Mouse (Mus musculus): ENCODE measurements around the gene Mettl14. TPM values are rescaled to one million over a fixed set of nuclear protein-coding genes. Genes with fewer than 3 reads are reported as not detected.
"Not testable (repeated sequence)": the region's sequence is repeated elsewhere in the genome, so short reads cannot be mapped to it uniquely, and the experiment has no call there.

Mettl14 gene
- polyA plus RNA-seq, 1 experiment from 2014 or later: 30.7 TPM

- H3K4me3 ChIP-seq (ENCODE audit: low read length): no peak overlapping the region
- WGBS: 80% methylated on average over 9 of the region's 9 CpGs
Observed at GRCm38 (mm10) chr3:123397562-123398481, 11.9 kb upstream of the Mettl14 start.

DNA sequence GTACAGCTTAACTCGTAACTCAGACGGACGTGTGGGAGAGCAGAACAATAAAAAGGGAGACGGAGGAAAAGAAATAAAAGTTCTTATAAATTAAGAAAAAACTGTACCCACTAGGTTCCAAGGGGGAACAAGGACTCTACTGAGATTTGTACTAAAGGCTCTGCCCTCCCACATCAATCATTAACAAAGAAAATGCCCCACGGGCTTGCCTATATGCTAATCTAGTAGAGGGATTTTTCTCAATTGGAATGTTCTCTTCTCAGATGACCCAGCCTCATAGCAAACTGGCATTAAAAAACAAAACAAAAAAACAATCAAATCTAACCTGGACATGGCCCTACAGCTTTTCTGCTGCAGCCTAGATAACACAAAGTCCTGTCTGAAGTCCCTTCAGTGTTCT is 9.7 kb upstream of the Mettl14 start:
- peak; percentile 69; the same call in 1 of the 2 replicates for ATAC-seq (ENCODE audit: low FRiP score, low TSS enrichment)
- Histone ChIP-seq H3K27me3 (ENCODE audit: insufficient read depth, low read length) (no peaks in the 10 kb centered on the region), H3K27ac (ENCODE audit: low read length) (no peak overlapping the region), H3K9ac (replicated peaks; ENCODE audit: low read length) (no peak overlapping the region), H3K4me3 (ENCODE audit: low read length) (no peak overlapping the region), H3K4me1 (ENCODE audit: insufficient read depth, low read length) (0 out of 2 replicates have a peak, but pooled peaks cover 6% of the 10 kb centered on the region), H3K9me3 (ENCODE audit: low read length) (no peaks in the 10 kb centered on the region), H3K36me3 (ENCODE audit: insufficient read depth, low read length) (no peaks in the 10 kb centered on the region), H3K4me2 (replicated peaks; ENCODE audit: low read depth, low read length) (no peak overlapping the region)
- WGBS: 40% methylated on average over 5 of the region's 5 CpGs

More at GRCm38 (mm10) chr3:123397562-123398481, 11.9 kb upstream of the Mettl14 start:
- no peak overlapping the region for H3K9ac ChIP-seq (replicated peaks; ENCODE audit: low read length)
- no peaks in the 10 kb centered on the region for H3K36me3 ChIP-seq (ENCODE audit: insufficient read depth, low read length)
- no peak for ATAC-seq (ENCODE audit: low FRiP score, low TSS enrichment)
- no peaks in the 10 kb centered on the region for H3K27me3 ChIP-seq (ENCODE audit: insufficient read depth, low read length)
- 0 out of 2 replicates have a peak, but pooled peaks cover 6% of the 10 kb centered on the region for H3K4me1 ChIP-seq (ENCODE audit: insufficient read depth, low read length)
- H3K4me2 ChIP-seq (replicated peaks; ENCODE audit: low read depth, low read length): no peak overlapping the region
- no peak overlapping the region for H3K27ac ChIP-seq (ENCODE audit: low read length)
- no peaks in the 10 kb centered on the region for H3K9me3 ChIP-seq (ENCODE audit: low read length)

DNA sequence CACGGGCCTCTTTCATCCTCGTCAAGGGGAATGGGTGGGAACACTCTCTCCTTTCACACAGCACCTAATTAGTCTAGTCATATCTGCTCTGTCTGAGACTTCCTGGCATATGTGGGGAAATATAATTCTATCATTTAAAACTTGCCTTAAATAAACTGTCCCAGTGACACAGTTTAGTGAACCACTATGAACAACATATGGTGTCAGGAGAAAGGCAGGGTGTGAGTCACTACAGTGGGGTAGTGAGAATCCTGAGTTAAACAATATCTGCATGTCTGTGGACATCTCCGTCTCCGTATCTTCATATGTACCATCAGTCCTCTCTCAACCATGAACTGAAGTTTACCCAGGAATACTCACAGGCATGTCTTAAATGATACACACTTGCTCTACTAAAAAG is 5.3 kb upstream of the Mettl14 start:
- no peak for ATAC-seq (ENCODE audit: low FRiP score, low TSS enrichment)
- no peak overlapping the region for H3K27ac ChIP-seq (ENCODE audit: low read length)
- H3K4me1 ChIP-seq (ENCODE audit: insufficient read depth, low read length): 0 out of 2 replicates have a peak, but pooled peaks cover 6% of the 10 kb centered on the region
- 87% methylated on average over 4 of the region's 4 CpGs for WGBS
- no peaks in the 10 kb centered on the region for H3K27me3 ChIP-seq (ENCODE audit: insufficient read depth, low read length)
- no peaks in the 10 kb centered on the region for H3K36me3 ChIP-seq (ENCODE audit: insufficient read depth, low read length)
- H3K4me2 ChIP-seq (replicated peaks; ENCODE audit: low read depth, low read length): no peak overlapping the region
- H3K4me3 ChIP-seq (ENCODE audit: low read length): no peak overlapping the region
- H3K9me3 ChIP-seq (ENCODE audit: low read length): no peaks in the 10 kb centered on the region
- no peak overlapping the region for H3K9ac ChIP-seq (replicated peaks; ENCODE audit: low read length)

DNA sequence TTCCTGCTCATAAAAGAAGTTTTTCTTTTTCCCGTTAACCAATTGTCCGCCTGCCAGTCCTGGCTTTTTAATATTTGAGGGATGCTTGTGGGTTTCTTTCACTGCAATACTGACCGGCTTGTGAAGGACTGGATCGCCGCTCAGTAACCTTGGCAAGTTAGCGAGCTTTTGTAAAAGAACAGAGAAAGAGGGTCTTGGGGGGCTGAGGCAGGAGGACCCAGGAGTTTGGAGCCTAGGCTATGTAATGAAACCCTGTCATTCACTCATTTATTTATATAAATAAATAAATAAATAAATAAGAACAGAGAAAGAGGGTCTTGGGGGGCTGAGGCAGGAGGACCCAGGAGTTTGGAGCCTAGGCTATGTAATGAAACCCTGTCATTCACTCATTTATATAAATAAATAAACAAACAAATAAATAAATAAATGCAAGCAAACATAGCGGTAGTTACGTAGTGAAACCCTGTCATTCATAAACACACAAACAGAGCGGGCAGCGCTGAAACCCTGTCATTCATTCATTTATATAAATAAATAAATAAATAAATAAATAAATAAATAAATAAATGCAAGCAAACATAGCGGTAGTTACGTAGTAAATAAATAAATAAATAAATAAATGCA is 361 bp upstream of the Mettl14 start:
- Histone ChIP-seq H3K9ac (replicated peaks; ENCODE audit: low read length) (peak overlapping the region; percentile 78), H3K4me1 (ENCODE audit: insufficient read depth, low read length) (peaks cover 13% of the 10 kb centered on the region), H3K4me2 (replicated peaks; ENCODE audit: low read depth, low read length) (peak overlapping the region; percentile 64), H3K27ac (ENCODE audit: low read length) (peak overlapping the region; percentile 97), H3K4me3 (ENCODE audit: low read length) (peak overlapping the region; percentile 87)
- WGBS: 19% methylated on average over 12 of the region's 12 CpGs
- H3K27me3 ChIP-seq (ENCODE audit: insufficient read depth, low read length); H3K36me3 ChIP-seq (ENCODE audit: insufficient read depth, low read length); H3K9me3 ChIP-seq (ENCODE audit: low read length): not testable (repeated sequence)
- peak; percentile 70 for ATAC-seq (ENCODE audit: low FRiP score, low TSS enrichment)

DNA sequence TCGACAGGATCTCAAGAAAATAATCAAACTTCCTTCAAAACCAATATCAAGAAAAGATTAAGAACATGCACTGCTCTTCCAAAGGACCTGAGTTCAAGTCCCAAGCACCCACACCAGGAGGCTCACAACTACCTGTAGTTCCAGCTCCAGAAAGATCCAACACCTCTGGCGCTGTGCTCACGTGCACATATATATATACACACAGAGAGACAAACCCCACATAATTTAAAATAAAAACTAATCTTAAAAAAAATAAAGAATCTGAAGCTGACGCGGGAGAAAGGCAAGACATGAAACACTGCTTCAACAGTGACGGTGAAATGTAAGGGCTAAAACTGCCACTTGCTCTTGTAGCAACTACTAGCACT is 806 bp downstream of the Mettl14 start:
- Histone ChIP-seq H3K4me2 (replicated peaks; ENCODE audit: low read depth, low read length) (peak overlapping the region; percentile 64), H3K9ac (replicated peaks; ENCODE audit: low read length) (peak overlapping the region; percentile 78), H3K9me3 (ENCODE audit: low read length) (no peaks in the 10 kb centered on the region), H3K4me1 (ENCODE audit: insufficient read depth, low read length) (peaks cover 13% of the 10 kb centered on the region), H3K4me3 (ENCODE audit: low read length) (peak overlapping the region; percentile 87), H3K27ac (ENCODE audit: low read length) (peak overlapping the region; percentile 97), H3K36me3 (ENCODE audit: insufficient read depth, low read length) (0 out of 2 replicates have a peak, but pooled peaks cover 2% of the 10 kb centered on the region), H3K27me3 (ENCODE audit: insufficient read depth, low read length) (no peaks in the 10 kb centered on the region)
- ATAC-seq (ENCODE audit: low FRiP score, low TSS enrichment): peak; percentile 10; the same call in 1 of the 2 replicates
- 12% methylated on average over 6 of the region's 6 CpGs for WGBS

DNA sequence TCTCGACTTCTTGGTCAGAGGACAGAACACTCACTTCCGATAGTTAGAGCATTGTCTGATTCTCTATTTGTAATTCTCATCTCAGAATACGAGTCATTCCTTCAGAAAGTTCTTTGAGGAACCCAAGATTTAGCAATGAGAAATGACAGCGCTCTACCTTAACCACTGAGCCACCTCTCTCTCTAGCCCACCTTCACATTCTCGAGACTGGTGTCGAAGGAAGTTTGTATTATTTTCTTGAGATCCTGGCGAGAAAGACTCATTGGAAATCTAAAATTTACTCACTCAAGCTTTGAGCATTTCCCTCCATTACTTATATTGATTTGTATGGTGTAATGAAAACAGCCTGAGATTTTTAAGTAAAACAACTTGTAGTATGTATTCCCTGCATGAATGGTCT is 1.5 kb downstream of the Mettl14 start:
- no peaks in the 10 kb centered on the region for H3K27me3 ChIP-seq (ENCODE audit: insufficient read depth, low read length)
- WGBS: 90% methylated on average over 7 of the region's 7 CpGs
- ATAC-seq (ENCODE audit: low FRiP score, low TSS enrichment): no peak
- H3K4me2 ChIP-seq (replicated peaks; ENCODE audit: low read depth, low read length): peak overlapping the region; percentile 64
- no peak overlapping the region for H3K27ac ChIP-seq (ENCODE audit: low read length)
- peak overlapping the region; percentile 87; the same call in 1 of the 2 replicates for H3K4me3 ChIP-seq (ENCODE audit: low read length)
- H3K36me3 ChIP-seq (ENCODE audit: insufficient read depth, low read length): 0 out of 2 replicates have a peak, but pooled peaks cover 2% of the 10 kb centered on the region
- no peak overlapping the region for H3K9ac ChIP-seq (replicated peaks; ENCODE audit: low read length)
- no peaks in the 10 kb centered on the region for H3K9me3 ChIP-seq (ENCODE audit: low read length)
- peaks cover 13% of the 10 kb centered on the region for H3K4me1 ChIP-seq (ENCODE audit: insufficient read depth, low read length)

DNA sequence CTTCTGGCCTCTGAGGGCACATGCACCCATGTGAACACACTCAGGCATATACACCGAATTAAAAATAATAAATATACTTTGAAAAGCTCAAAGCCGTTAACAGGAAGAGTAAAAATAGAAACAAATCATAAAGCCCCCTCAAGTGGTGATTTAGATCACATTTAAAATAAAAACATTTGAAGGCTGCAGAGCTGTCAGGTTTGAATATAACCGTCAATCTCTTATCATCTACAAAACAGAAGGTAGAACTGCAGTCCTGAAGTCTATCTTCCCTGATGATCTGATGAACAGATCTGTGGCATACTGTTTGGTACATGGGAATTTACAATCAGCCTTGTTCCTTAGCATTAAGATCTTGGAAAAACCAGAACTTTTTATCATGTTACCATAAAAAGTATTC is 9.3 kb downstream of the Mettl14 start:
- Histone ChIP-seq H3K4me1 (ENCODE audit: insufficient read depth, low read length) (no peaks in the 10 kb centered on the region), H3K27ac (ENCODE audit: low read length) (no peak overlapping the region), H3K36me3 (ENCODE audit: insufficient read depth, low read length) (peaks cover 25% of the 10 kb centered on the region), H3K27me3 (ENCODE audit: insufficient read depth, low read length) (no peaks in the 10 kb centered on the region), H3K4me3 (ENCODE audit: low read length) (no peak overlapping the region), H3K9ac (replicated peaks; ENCODE audit: low read length) (no peak overlapping the region), H3K9me3 (ENCODE audit: low read length) (no peaks in the 10 kb centered on the region), H3K4me2 (replicated peaks; ENCODE audit: low read depth, low read length) (no peak overlapping the region)
- ATAC-seq (ENCODE audit: low FRiP score, low TSS enrichment): no peak
- 92% methylated on average over 3 of the region's 3 CpGs for WGBS

GRCm38 (mm10) chr3:123371766-123372535 is 14.0 kb downstream of the Mettl14 start:
- H3K27ac ChIP-seq (ENCODE audit: low read length): no peak overlapping the region
- peaks cover 41% of the 10 kb centered on the region for H3K36me3 ChIP-seq (ENCODE audit: insufficient read depth, low read length)
- no peak overlapping the region for H3K4me3 ChIP-seq (ENCODE audit: low read length)
- no peaks in the 10 kb centered on the region for H3K27me3 ChIP-seq (ENCODE audit: insufficient read depth, low read length)
- H3K4me1 ChIP-seq (ENCODE audit: insufficient read depth, low read length): no peaks in the 10 kb centered on the region
- no peak overlapping the region for H3K4me2 ChIP-seq (replicated peaks; ENCODE audit: low read depth, low read length)
- 23% methylated on average over 11 of the region's 11 CpGs for WGBS
- no peaks in the 10 kb centered on the region for H3K9me3 ChIP-seq (ENCODE audit: low read length)
- no peak overlapping the region for H3K9ac ChIP-seq (replicated peaks; ENCODE audit: low read length)
- peak; percentile 87 for ATAC-seq (ENCODE audit: low FRiP score, low TSS enrichment)

GRCm38 (mm10) chr3:123370927-123371326 is 15.0 kb downstream of the Mettl14 start:
- no peaks in the 10 kb centered on the region for H3K4me1 ChIP-seq (ENCODE audit: insufficient read depth, low read length)
- H3K36me3 ChIP-seq (ENCODE audit: insufficient read depth, low read length): peaks cover 41% of the 10 kb centered on the region
- 92% methylated on average over 5 of the region's 5 CpGs for WGBS
- H3K27me3 ChIP-seq (ENCODE audit: insufficient read depth, low read length): no peaks in the 10 kb centered on the region
- no peaks in the 10 kb centered on the region for H3K9me3 ChIP-seq (ENCODE audit: low read length)
- H3K27ac ChIP-seq (ENCODE audit: low read length): no peak overlapping the region
- ATAC-seq (ENCODE audit: low FRiP score, low TSS enrichment): no peak
- no peak overlapping the region for H3K4me2 ChIP-seq (replicated peaks; ENCODE audit: low read depth, low read length)
- H3K9ac ChIP-seq (replicated peaks; ENCODE audit: low read length): no peak overlapping the region
- H3K4me3 ChIP-seq (ENCODE audit: low read length): no peak overlapping the region
